Mouse (Mus musculus) liver, adult 2 months (tissue): ENCODE measurements around the gene Tfb2m. TPM values are rescaled to one million over a fixed set of nuclear protein-coding genes. Genes with fewer than 3 reads are reported as not detected.

ENCODE experiments used
- DNase-seq: peaks from one replicate; pipeline ENCODE4 v3.0.0-alpha.2; 2011; ENCODE audit warnings: low read depth, low spot score; ENCODE audit errors: extremely low read depth
- H3K27ac ChIP-seq: fragments of 200-500 bp; replicated peaks from 2 replicates; pipeline ENCODE4 v1.5.1; 2012; ENCODE audit warnings: low read depth, mild to moderate bottlenecking, control low read depth, inconsistent platforms, low read length; ENCODE audit not compliant: insufficient read depth
- H3K27me3 ChIP-seq: fragments of 200-500 bp; 2 replicates; pipeline ENCODE4 v1.6.1; 2012; ENCODE audit warnings: mild to moderate bottlenecking, moderate library complexity, low read length, inconsistent platforms; ENCODE audit not compliant: control insufficient read depth, insufficient read depth
- H3K36me3 ChIP-seq: fragments of 200-500 bp; 2 replicates; pipeline ENCODE4 v1.6.1; 2012; ENCODE audit warnings: low read length, inconsistent platforms; ENCODE audit not compliant: control insufficient read depth, insufficient read depth
- H3K4me1 ChIP-seq: fragments of 200-500 bp; 2 replicates; pipeline ENCODE4 v1.6.1; 2011; ENCODE audit warnings: low read length; ENCODE audit not compliant: control insufficient read depth, insufficient read depth
- H3K4me3 ChIP-seq: fragments of 200-500 bp; 2 replicates; pipeline ENCODE4 v1.5.1; 2011; ENCODE audit warnings: low read depth, mild to moderate bottlenecking, control low read depth, low read length, moderate library complexity; ENCODE audit not compliant: insufficient read depth
- H3K79me2 ChIP-seq: fragments of 200-500 bp; 2 replicates; pipeline ENCODE4 v1.6.1; 2012; ENCODE audit warnings: inconsistent platforms, mild to moderate bottlenecking, low read length, moderate library complexity; ENCODE audit not compliant: control insufficient read depth, insufficient read depth
- H3K9ac ChIP-seq: fragments of 200-500 bp; 2 replicates; pipeline ENCODE4 v1.6.1; 2012; ENCODE audit warnings: low read depth, mild to moderate bottlenecking, control low read depth, inconsistent platforms, low read length
- CTCF ChIP-seq: fragments of 200-500 bp; IDR thresholded peaks from 2 replicates; pipeline ENCODE4 v1.5.1; 2011; ENCODE audit warnings: low read depth, low read length, control low read depth
- POLR2A ChIP-seq: fragments of 200-500 bp; IDR thresholded peaks from 2 replicates; pipeline ENCODE4 v1.6.1; 2011; ENCODE audit warnings: low read length, control low read depth; ENCODE audit not compliant: insufficient read depth; ENCODE audit errors: extremely low read depth
- WGBS: fragments of 180-500 bp; shearing (Covaris S2); methylation state at CpG from one replicate; pipeline ENCODE4 v1.1.7; 2018; 5-methylcytosine and 5-hydroxymethylcytosine counted together
- polyA plus RNA-seq: library from polyadenylated mRNA; depleted of rRNA; stranded (reverse); fragments of >200 nt; gene quantifications from 2 replicates; pipeline ENCODE4 v1.2.3, GENCODE M21; 2012
- total RNA-seq: library from RNA; depleted of rRNA; stranded (reverse); fragments of >200 nt; gene quantifications from 2 replicates; pipeline ENCODE4 v1.2.3, GENCODE M21; 2014

Tfb2m gene
- total and polyA plus RNA-seq, 2 experiments = 8.2 to 21.7 TPM

DNA sequence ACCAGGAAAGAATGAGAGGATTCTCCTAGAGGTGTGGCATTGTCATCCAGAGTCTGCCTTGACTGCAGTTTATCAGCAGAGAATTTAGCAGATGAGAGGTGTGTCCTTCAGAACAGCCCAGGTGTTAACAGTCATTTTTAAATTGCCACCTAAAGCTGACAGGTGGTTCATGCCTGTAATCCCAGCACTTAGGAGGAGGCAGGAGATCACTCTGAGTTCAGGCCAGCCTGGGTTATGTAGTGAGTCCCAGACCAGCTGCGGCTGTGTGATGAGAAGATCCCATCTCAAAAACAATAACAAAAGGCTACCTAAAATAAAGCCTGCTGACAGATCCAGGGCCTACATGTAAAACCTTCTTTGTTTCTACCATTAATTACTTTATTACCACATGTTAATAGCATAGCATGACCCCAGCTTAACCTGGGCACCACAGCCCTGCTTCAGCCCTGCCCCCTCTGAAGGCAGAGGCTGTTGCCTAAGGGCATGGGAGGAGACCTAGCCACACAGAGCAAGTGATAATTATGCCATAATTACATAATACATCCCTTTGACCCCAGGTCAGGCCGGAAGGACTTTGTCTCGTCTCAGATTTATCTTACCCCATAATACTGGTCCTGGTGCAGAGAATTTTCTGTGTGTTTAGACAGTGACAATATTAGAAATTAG lies 40.5 kb upstream of the Tfb2m start:
- Histone ChIP-seq H3K4me3 (no peak overlapping the region), H3K36me3 (no peaks in the 10 kb centered on the region), H3K9ac (no peak overlapping the region), H3K4me1 (peaks cover 13% of the 10 kb centered on the region), H3K79me2 (peaks cover 11% of the 10 kb centered on the region; the same call in 1 of the 2 replicates), H3K27me3 (no peaks in the 10 kb centered on the region), H3K27ac (peak overlapping the region; percentile 57)
- 13% methylated on average over 3 of the region's 3 CpGs for WGBS
- TF ChIP-seq CTCF (no peak), POLR2A (no peak)
- DNase-seq = peak; percentile 86

DNA sequence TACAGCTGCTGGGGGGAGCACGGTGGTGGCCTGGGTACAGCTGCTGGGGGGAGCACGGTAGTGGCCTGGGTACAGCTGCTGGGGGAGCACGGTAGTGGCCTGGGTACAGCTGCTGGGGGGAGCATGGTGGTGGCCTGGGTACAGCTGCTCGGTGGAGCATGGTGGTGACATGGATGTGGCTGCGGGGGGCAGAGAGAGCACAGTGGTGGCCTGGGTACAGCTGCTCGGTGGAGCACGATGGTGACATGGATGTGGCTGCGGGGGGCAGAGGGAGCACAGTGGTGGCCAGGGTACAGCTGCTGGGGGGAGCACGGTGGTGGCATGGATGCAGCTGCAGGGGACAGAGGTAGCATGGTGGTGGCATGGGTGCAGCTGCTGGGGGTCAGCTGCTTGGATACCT lies 39.6 kb upstream of the Tfb2m start:
- Histone ChIP-seq H3K4me3 (no peak overlapping the region), H3K4me1 (peaks cover 13% of the 10 kb centered on the region), H3K79me2 (peaks cover 11% of the 10 kb centered on the region; the same call in 1 of the 2 replicates), H3K27me3 (no peaks in the 10 kb centered on the region), H3K36me3 (no peaks in the 10 kb centered on the region), H3K27ac (no peak overlapping the region), H3K9ac (peak overlapping the region; percentile 42; the same call in 1 of the 2 replicates)
- WGBS = 94% methylated on average over 9 of the region's 9 CpGs
- no peak for DNase-seq
- TF ChIP-seq POLR2A (no peak), CTCF (no peak)

DNA sequence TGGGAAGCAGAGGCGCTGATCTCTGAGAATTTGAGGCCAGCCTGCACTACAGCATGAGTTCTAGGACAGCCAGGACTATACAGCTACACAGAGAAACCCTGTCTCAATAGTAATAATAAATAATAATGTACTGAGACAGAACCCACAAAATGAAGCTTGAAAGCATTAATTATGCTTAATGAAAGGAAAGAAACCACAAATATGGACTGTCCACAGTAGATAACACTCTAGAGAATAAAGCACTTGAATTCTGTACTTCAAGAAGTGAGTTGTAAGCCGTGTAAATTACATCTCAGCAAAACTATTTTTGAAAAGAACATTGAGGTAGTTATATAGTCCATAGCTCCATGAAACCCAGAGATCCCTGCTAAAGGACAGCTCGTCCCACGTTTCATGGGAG lies 38.2 kb upstream of the Tfb2m start:
- Histone ChIP-seq H3K4me3 (no peak overlapping the region), H3K27me3 (no peaks in the 10 kb centered on the region), H3K79me2 (peaks cover 11% of the 10 kb centered on the region; the same call in 1 of the 2 replicates), H3K4me1 (peaks cover 13% of the 10 kb centered on the region), H3K27ac (no peak overlapping the region), H3K9ac (no peak overlapping the region), H3K36me3 (peaks cover 2% of the 10 kb centered on the region; the same call in 1 of the 2 replicates)
- 94% methylated on average over 4 of the region's 4 CpGs for whole genome bisulfite sequencing
- DNase-seq = no peak
- TF ChIP-seq CTCF (no peak), POLR2A (no peak)

DNA sequence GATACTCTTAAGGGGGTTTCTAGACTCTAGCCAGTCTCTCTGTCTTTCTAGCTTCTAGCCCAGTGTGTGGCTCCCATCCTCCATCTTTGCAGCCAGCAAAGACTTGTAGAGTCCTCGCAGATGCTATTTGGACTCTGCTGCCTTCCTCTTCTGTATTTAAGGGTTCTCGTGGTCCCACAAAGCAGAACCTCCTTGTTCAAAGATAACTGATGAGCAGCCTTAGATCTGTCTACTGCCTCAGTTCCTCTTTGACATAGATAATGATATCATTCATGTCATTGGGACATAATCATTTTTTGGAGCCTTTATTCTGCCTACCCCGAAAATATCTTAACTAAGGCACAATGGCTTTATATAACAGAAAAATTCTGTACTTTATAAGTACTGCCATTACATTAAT lies 37.0 kb upstream of the Tfb2m start:
- Histone ChIP-seq H3K36me3 (peaks cover 2% of the 10 kb centered on the region; the same call in 1 of the 2 replicates), H3K4me1 (peaks cover 11% of the 10 kb centered on the region), H3K27ac (no peak overlapping the region), H3K27me3 (no peaks in the 10 kb centered on the region), H3K4me3 (no peak overlapping the region), H3K9ac (no peak overlapping the region), H3K79me2 (peaks cover 11% of the 10 kb centered on the region; the same call in 1 of the 2 replicates)
- DNase-seq = no peak
- TF ChIP-seq CTCF (no peak), POLR2A (no peak)
- 93% methylated on average over 3 of the region's 3 CpGs for WGBS

DNA sequence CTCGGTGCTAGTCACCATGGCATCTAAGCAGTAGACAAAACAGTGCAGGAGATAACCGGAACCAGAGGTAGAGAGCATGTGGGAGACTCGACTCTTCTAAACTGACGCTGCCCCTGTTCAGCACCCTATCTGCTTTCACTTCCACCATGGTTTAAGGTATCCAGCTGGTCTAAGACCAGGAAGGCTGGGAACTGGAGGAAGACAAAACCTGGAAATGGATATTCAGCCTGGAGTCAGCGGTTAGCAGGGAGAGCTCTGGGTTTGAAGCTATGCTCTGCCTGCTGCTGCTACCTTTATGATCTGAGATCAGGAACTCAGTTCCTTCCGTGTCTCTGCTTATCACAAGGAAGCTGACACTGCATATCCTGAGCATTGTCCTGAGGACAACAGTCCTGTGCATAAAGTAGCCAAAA lies 36.0 kb upstream of the Tfb2m start:
- peaks cover 2% of the 10 kb centered on the region; the same call in 1 of the 2 replicates for H3K36me3 ChIP-seq
- peak overlapping the region; percentile 42; the same call in 1 of the 2 replicates for H3K27ac ChIP-seq
- H3K4me1 ChIP-seq = peaks cover 10% of the 10 kb centered on the region
- DNase-seq = no peak
- no peak for TF ChIP-seq POLR2A
- no peak for TF ChIP-seq CTCF
- H3K9ac ChIP-seq = no peak overlapping the region
- no peak overlapping the region for H3K4me3 ChIP-seq
- H3K27me3 ChIP-seq = no peaks in the 10 kb centered on the region
- H3K79me2 ChIP-seq = peaks cover 11% of the 10 kb centered on the region; the same call in 1 of the 2 replicates
- WGBS = 76% methylated on average over 6 of the region's 6 CpGs

DNA sequence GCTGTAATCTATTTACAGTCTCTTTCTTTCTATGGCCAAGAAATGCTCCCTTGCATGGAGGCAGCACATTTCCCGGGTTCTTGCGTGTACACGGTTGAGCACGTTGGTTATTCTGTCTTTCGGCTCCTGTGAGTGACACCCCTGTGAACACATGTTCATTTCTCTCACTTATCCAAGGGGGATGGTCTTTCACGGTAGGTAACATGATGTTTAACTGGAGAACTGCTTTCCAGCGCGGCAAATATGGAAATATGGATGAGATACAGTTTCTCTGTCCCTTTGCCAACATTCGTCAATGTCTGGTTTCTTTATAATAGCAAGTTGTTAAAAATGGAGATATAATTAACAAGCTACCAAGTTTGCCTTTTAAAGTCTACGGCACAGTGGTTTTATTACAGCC lies 35.4 kb upstream of the Tfb2m start:
- no peaks in the 10 kb centered on the region for H3K27me3 ChIP-seq
- H3K79me2 ChIP-seq = peaks cover 11% of the 10 kb centered on the region; the same call in 1 of the 2 replicates
- no peak overlapping the region for H3K27ac ChIP-seq
- no peak for TF ChIP-seq CTCF
- DNase-seq = no peak
- H3K4me1 ChIP-seq = peaks cover 7% of the 10 kb centered on the region
- no peak overlapping the region for H3K4me3 ChIP-seq
- 93% methylated on average over 10 of the region's 10 CpGs for WGBS
- no peak overlapping the region for H3K9ac ChIP-seq
- peaks cover 2% of the 10 kb centered on the region; the same call in 1 of the 2 replicates for H3K36me3 ChIP-seq
